Mouse (Mus musculus) G1E (cell line): Measurements from ENCODE around the gene Nsmce1. TPM values are rescaled to one million over a fixed set of nuclear protein-coding genes. Genes with fewer than 3 reads are reported as not detected.
A peak's percentile ranks its signal among the peaks of the same experiment; 100 is the strongest.

Source experiments
- ATAC-seq: 2 replicates; pipeline ENCODE4 v1.8.0; 2016; ENCODE audit warnings: mild to moderate bottlenecking; ENCODE audit not compliant: insufficient number of reproducible peaks, poor library complexity, low FRiP score, severe bottlenecking; ENCODE audit errors: extremely low read depth
- DNase-seq: peaks from one replicate; pipeline ENCODE4 v3.0.0; 2012; ENCODE audit warnings: low spot score
- H3K27me3 ChIP-seq: 2 replicates; pipeline ENCODE4 v1.6.1; 2012; ENCODE audit warnings: mild to moderate bottlenecking, low read length, inconsistent platforms; ENCODE audit not compliant: insufficient read depth
- H3K36me3 ChIP-seq: replicated peaks from 2 replicates; pipeline ENCODE3; 2012; ENCODE audit warnings: mild to moderate bottlenecking, inconsistent platforms
- H3K4me1 ChIP-seq: 2 replicates; pipeline ENCODE4 v1.6.1; 2012; ENCODE audit warnings: low read depth, low read length, inconsistent platforms, mixed read lengths; ENCODE audit not compliant: insufficient read depth
- H3K4me3 ChIP-seq: 2 replicates; pipeline ENCODE4 v1.5.1; 2012; ENCODE audit warnings: low read depth, mild to moderate bottlenecking, inconsistent platforms, low read length, moderate library complexity, mixed read lengths
- H3K9me3 ChIP-seq: replicated peaks from 2 replicates; pipeline ENCODE4 v1.6.1; 2012; ENCODE audit warnings: inconsistent platforms
- CTCF ChIP-seq: IDR thresholded peaks from 2 replicates; pipeline ENCODE4 v1.5.1; 2012; ENCODE audit warnings: low read depth, low read length, inconsistent platforms, mixed read lengths
- GATA1 ChIP-seq: IDR thresholded peaks from 2 replicates; pipeline ENCODE4 v1.6.1; 2012; ENCODE audit warnings: borderline replicate concordance, low read length, inconsistent platforms, mixed read lengths
- GATA2 ChIP-seq: IDR thresholded peaks from 2 replicates; pipeline ENCODE4 v1.6.1; 2012; ENCODE audit warnings: low read depth, low read length, inconsistent platforms, borderline replicate concordance
- POLR2AphosphoS5 ChIP-seq: IDR thresholded peaks from 2 replicates; pipeline ENCODE4 v1.6.1; 2012; ENCODE audit warnings: low read depth, low read length, inconsistent platforms; ENCODE audit not compliant: insufficient replicate concordance
- TAL1 ChIP-seq: conservative IDR thresholded peaks from 2 replicates; pipeline ENCODE4 v1.6.1; 2012; ENCODE audit warnings: low read depth, low read length, inconsistent platforms, mixed read lengths
- polyA plus RNA-seq: library from polyadenylated mRNA; stranded (reverse); fragments of >175 nt; gene quantifications from 2 replicates; pipeline ENCODE4 v1.2.3, GENCODE M21; 2012
- total RNA-seq, 2 experiments: library from RNA; stranded (forward) in 1 of 2; stranded (reverse) in 1 of 2; fragments of 200-1000 nt in 1 of 2; fragments of >200 nt in 1 of 2; fragmentation: Nextera tagmentation in 1 of 2; gene quantifications; 2 replicates each; pipeline ENCODE4 v1.2.3; 2014 to 2017

The Nsmce1 gene
- total and polyA plus RNA-seq, 3 experiments, result 13.0 to 102 (median 44.0) TPM

DNA sequence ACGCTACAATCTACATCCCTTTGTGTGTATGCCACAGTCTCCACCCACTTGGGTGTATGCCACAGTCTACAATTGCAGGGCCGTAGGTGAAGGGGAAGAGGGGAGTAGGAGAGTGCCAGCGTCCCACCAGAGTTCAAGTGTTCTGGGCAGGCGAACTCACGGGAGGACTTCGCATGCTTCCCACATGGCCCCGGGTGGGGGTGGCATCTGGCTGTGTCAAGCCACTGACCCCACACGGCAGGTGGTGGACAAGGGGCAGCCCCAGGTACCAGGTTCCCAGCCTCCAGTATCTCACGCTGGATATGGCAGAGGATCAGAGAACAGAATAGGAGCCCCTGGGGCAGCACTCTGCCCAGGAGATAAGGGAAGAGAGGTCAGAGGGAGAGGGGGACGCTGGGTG lies 14.2 kb upstream of the Nsmce1 start:
- no peaks in the 10 kb centered on the region for H3K36me3 ChIP-seq
- DNase-seq, result no peak
- TF ChIP-seq POLR2AphosphoS5 (no peak), TAL1 (no peak), GATA1 (no peak), CTCF (no peak), GATA2 (no peak)
- no peak overlapping the region for H3K4me3 ChIP-seq
- peaks cover 22% of the 10 kb centered on the region for H3K4me1 ChIP-seq
- ATAC-seq, result no peak
- H3K9me3 ChIP-seq, result 0 out of 2 replicates have a peak, but pooled peaks cover 4% of the 10 kb centered on the region
- H3K27me3 ChIP-seq, result peaks cover 6% of the 10 kb centered on the region; the same call in 1 of the 2 replicates

DNA sequence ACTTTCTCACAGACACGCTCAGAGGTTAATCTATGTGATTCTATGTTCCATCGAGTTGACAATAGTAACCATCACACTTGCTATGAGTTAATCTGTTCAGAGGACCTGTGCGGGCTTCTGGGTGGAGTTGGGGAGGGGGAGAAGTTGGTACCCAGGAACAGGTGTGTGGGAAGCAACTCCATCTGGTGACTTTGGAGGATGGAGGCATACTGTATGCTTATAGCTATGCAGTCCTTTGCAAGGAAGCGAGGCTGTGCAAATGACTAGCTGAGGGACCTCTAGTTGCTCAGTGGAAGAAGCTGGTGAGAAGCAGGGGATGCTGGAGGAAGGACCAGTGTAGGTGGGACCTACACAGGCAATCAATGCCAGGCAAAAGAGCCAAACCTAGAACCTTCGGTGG lies 13.2 kb upstream of the Nsmce1 start:
- H3K4me3 ChIP-seq, result no peak overlapping the region
- no peak for DNase-seq
- 0 out of 2 replicates have a peak, but pooled peaks cover 4% of the 10 kb centered on the region for H3K9me3 ChIP-seq
- peaks cover 31% of the 10 kb centered on the region for H3K4me1 ChIP-seq
- H3K27me3 ChIP-seq, result peaks cover 6% of the 10 kb centered on the region; the same call in 1 of the 2 replicates
- no peak for ATAC-seq
- no peak for TF ChIP-seq TAL1
- TF ChIP-seq POLR2AphosphoS5, result no peak
- no peak for TF ChIP-seq CTCF
- no peak for TF ChIP-seq GATA1
- no peak for TF ChIP-seq GATA2
- no peaks in the 10 kb centered on the region for H3K36me3 ChIP-seq

DNA sequence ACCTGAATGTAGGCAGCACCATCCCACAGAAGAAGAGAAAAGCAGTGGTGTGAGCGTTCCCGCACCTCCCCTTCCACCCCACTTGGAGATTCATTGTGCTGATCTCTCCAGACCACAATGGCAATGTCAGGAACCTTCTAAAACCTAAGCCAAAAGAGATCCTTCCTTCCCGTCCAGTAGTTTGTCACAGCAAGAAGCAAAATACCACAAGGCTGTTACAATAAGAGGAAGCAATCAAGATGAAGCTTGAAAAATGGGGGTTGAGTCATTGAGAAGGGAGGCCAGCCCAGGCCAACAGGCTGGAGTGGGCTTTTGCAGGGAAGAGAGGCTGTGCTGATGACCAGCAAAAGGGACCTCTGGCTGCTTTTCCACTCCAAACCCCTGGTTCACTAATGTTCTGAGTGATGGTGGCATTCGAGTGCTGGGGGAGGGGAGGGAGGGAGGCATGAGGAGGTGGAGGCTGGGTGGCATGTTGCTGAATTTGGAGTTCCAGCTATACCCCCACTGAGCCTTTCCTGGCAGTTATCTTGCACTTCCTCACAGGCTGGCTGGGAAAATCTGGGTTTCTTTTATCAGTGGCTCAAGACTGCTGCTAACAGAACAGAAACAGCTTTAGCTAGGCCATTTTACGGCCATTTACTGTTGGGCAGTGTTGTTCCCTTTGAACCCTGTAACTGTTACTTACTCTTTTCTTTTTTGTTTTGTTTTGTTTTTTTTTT lies 12.1 kb upstream of the Nsmce1 start:
- Histone ChIP-seq H3K9me3 (0 out of 2 replicates have a peak, but pooled peaks cover 4% of the 10 kb centered on the region), H3K4me3 (no peak overlapping the region), H3K4me1 (peaks cover 42% of the 10 kb centered on the region), H3K27me3 (peaks cover 6% of the 10 kb centered on the region; the same call in 1 of the 2 replicates), H3K36me3 (no peaks in the 10 kb centered on the region)
- TF ChIP-seq CTCF, result no peak
- TF ChIP-seq GATA1, result no peak
- no peak for TF ChIP-seq POLR2AphosphoS5
- no peak for TF ChIP-seq GATA2
- 0 out of 2 replicates have a peak, but pooled peaks have one; percentile 8 for ATAC-seq
- no peak for DNase-seq

GRCm38 (mm10) chr7:125500879-125501278 lies 9.5 kb upstream of the Nsmce1 start:
- H3K36me3 ChIP-seq, result no peaks in the 10 kb centered on the region
- peaks cover 6% of the 10 kb centered on the region; the same call in 1 of the 2 replicates for H3K27me3 ChIP-seq
- H3K9me3 ChIP-seq, result no peaks in the 10 kb centered on the region

GRCm38 (mm10) chr7:125499927-125500868 lies 8.8 kb upstream of the Nsmce1 start:
- peaks cover 46% of the 10 kb centered on the region for H3K4me1 ChIP-seq
- H3K4me3 ChIP-seq, result no peak overlapping the region
- no peaks in the 10 kb centered on the region for H3K27me3 ChIP-seq
- no peaks in the 10 kb centered on the region for H3K9me3 ChIP-seq
- H3K36me3 ChIP-seq, result no peaks in the 10 kb centered on the region
- no peak for TF ChIP-seq CTCF
- DNase-seq (no peak), ATAC-seq (no peak)

More at GRCm38 (mm10) chr7:125500879-125501278, 9.5 kb upstream of the Nsmce1 start:
- ATAC-seq (no peak), DNase-seq (no peak)
- peaks cover 47% of the 10 kb centered on the region for H3K4me1 ChIP-seq
- TF ChIP-seq TAL1 (no peak), CTCF (no peak), GATA1 (no peak), POLR2AphosphoS5 (no peak), GATA2 (no peak)
- no peak overlapping the region for H3K4me3 ChIP-seq

GRCm38 (mm10) chr7:125495864-125496440 lies 4.6 kb upstream of the Nsmce1 start:
- TF ChIP-seq CTCF (no peak), TAL1 (no peak), POLR2AphosphoS5 (no peak)
- Histone ChIP-seq H3K9me3 (no peaks in the 10 kb centered on the region), H3K27me3 (no peaks in the 10 kb centered on the region), H3K4me3 (no peak overlapping the region), H3K4me1 (peaks cover 62% of the 10 kb centered on the region), H3K36me3 (no peaks in the 10 kb centered on the region)
- DNase-seq (no peak), ATAC-seq (no peak)
